Comparison of ENCODE assay signal across 7 mouse cellular contexts in genomic region chr6:52220865-52221310, GRCm38 (mm10). TPM values are rescaled to one million over a fixed set of nuclear protein-coding genes. Genes with fewer than 3 reads are reported as not detected.
A peak's percentile ranks its signal among the peaks of the same experiment; 100 is the strongest.
DNase-seq lines count a peak whose midpoint lies in the region; ATAC-seq and TF ChIP-seq lines count a peak whose summit lies in the region.

No protein-coding gene starts in this region.

- H3K9ac ChIP-seq in forebrain, embryonic 12.5 days, result no peak overlapping the region
- no peak overlapping the region for H3K9ac ChIP-seq in liver, adult 2 months (ENCODE audit: low read depth, low read length)
- peak overlapping the region; percentile 82 for H3K9ac ChIP-seq in stomach, embryonic 16.5 days (ENCODE audit: low read length)

- H3K4me1 ChIP-seq in megakaryocyte, embryonic 14.5 days, result peaks cover 84% of the 10 kb centered on the region
- peaks cover 16% of the 10 kb centered on the region for H3K4me1 ChIP-seq in forebrain, embryonic 12.5 days
- peaks cover 3% of the 10 kb centered on the region; the same call in 1 of the 2 replicates for H3K4me1 ChIP-seq in liver, adult 2 months (ENCODE audit: control insufficient read depth, insufficient read depth, low read length)
- H3K4me1 ChIP-seq in stomach, embryonic 16.5 days (ENCODE audit: control insufficient read depth, insufficient read depth, low read length), result peaks cover 8% of the 10 kb centered on the region; the same call in 1 of the 2 replicates

- WGBS in forebrain, embryonic 12.5 days, result 6% methylated on average over 12 of the region's 12 CpGs
- WGBS in liver, adult 2 months, result 19% methylated on average over 12 of the region's 12 CpGs
- 19% methylated on average over 12 of the region's 12 CpGs for WGBS in stomach, embryonic 16.5 days

- H3K79me2 ChIP-seq in liver, adult 2 months (ENCODE audit: control insufficient read depth, insufficient read depth, low read length), result no peaks in the 10 kb centered on the region

- H3K4me3 ChIP-seq in megakaryocyte, embryonic 14.5 days (replicated peaks), result peak overlapping the region; percentile 94
- H3K4me3 ChIP-seq in forebrain, embryonic 12.5 days (replicated peaks), result peak overlapping the region; percentile 39
- H3K4me3 ChIP-seq in liver, adult 2 months (ENCODE audit: insufficient read depth, low read depth, low read length), result peak overlapping the region; percentile 62; the same call in 1 of the 2 replicates
- H3K4me3 ChIP-seq in stomach, embryonic 16.5 days (replicated peaks; ENCODE audit: low read length), result peak overlapping the region; percentile 69

- TF ChIP-seq CTCF in liver, adult 2 months (IDR thresholded peaks at IDR 0.05; ENCODE audit: low read depth, low read length), result no peak

- TF ChIP-seq POLR2A in liver, adult 2 months (IDR thresholded peaks at IDR 0.05; ENCODE audit: extremely low read depth, insufficient read depth, low read length), result no peak

- ATAC-seq in megakaryocyte, adult 5-6 weeks (ENCODE audit: poor library complexity, severe bottlenecking), result no peak
- no peak for ATAC-seq in forebrain, embryonic 12.5 days (ENCODE audit: low FRiP score)
- no peak for ATAC-seq in stomach, embryonic 16.5 days (ENCODE audit: insufficient read depth, low FRiP score)
- no peak for ATAC-seq in megakaryocyte-erythroid progenitor cell, adult 5-6 weeks (replicated peaks; ENCODE audit: low FRiP score, low TSS enrichment, poor library complexity, severe bottlenecking)

- H3K27me3 ChIP-seq in megakaryocyte, embryonic 14.5 days (replicated peaks), result peaks cover 95% of the 10 kb centered on the region
- H3K27me3 ChIP-seq in forebrain, embryonic 12.5 days, result peaks cover 99% of the 10 kb centered on the region
- peaks cover 43% of the 10 kb centered on the region for H3K27me3 ChIP-seq in liver, adult 2 months (ENCODE audit: control insufficient read depth, insufficient read depth, low read length)
- H3K27me3 ChIP-seq in stomach, embryonic 16.5 days (ENCODE audit: control insufficient read depth, insufficient read depth, low read length), result peaks cover 90% of the 10 kb centered on the region

- no peak for DNase-seq in liver, adult 2 months (ENCODE audit: extremely low read depth, low read depth, low spot score)
- DNase-seq in retina, postnatal 1 day, result no peak

- peak overlapping the region; percentile 61 for H3K4me2 ChIP-seq in forebrain, embryonic 12.5 days
- peak overlapping the region; percentile 97 for H3K4me2 ChIP-seq in stomach, embryonic 16.5 days (ENCODE audit: low read depth, low read length)

- H3K36me3 ChIP-seq in megakaryocyte, embryonic 14.5 days (replicated peaks; ENCODE audit: low read length), result no peaks in the 10 kb centered on the region
- no peaks in the 10 kb centered on the region for H3K36me3 ChIP-seq in forebrain, embryonic 12.5 days (replicated peaks)
- no peaks in the 10 kb centered on the region for H3K36me3 ChIP-seq in liver, adult 2 months (ENCODE audit: control insufficient read depth, insufficient read depth, low read length)
- H3K36me3 ChIP-seq in stomach, embryonic 16.5 days (ENCODE audit: control insufficient read depth, insufficient read depth, low read length), result no peaks in the 10 kb centered on the region

- no peaks in the 10 kb centered on the region for H3K9me3 ChIP-seq in megakaryocyte, embryonic 14.5 days
- H3K9me3 ChIP-seq in forebrain, embryonic 12.5 days, result no peaks in the 10 kb centered on the region
- no peaks in the 10 kb centered on the region for H3K9me3 ChIP-seq in stomach, embryonic 16.5 days (replicated peaks; ENCODE audit: control insufficient read depth, low read length)

- H3K27ac ChIP-seq in forebrain, embryonic 12.5 days, result no peak overlapping the region
- H3K27ac ChIP-seq in liver, adult 2 months (replicated peaks; ENCODE audit: insufficient read depth, low read depth, low read length), result no peak overlapping the region
- H3K27ac ChIP-seq in stomach, embryonic 16.5 days (ENCODE audit: low read length), result peak overlapping the region; percentile 70; the same call in 1 of the 2 replicates

RNA-seq across cellular contexts. Expression of gene Hoxa7, which starts 0.8 kb away (rescaled TPM):
- polyA plus RNA-seq in megakaryocyte, embryonic 14.5 days (2012; ENCODE audit: insufficient read depth, low replicate concordance), result 2.8 and 3.2 TPM in 2 replicates
- total RNA-seq in megakaryocyte, adult 5-6 weeks (2015), result 1.2 and 1.8 TPM in 2 replicates
- total RNA-seq in megakaryocyte, adult 5-6 weeks (2017), result 0.53 and 0.73 TPM in 2 replicates
- polyA plus RNA-seq in forebrain, embryonic 12.5 days (2016; fragmentation: Nextera tagmentation; extraction: Ambion mirVana), result not detected in 2 replicates
- total RNA-seq in liver, adult 2 months (2014; rRNA removed), result 0.13 TPM in 1 of 2 replicates, not detected in the other
- polyA plus RNA-seq in liver, adult 2 months (2012; rRNA removed), result 0.04 TPM in 1 of 2 replicates, not detected in the other
- 10.8 and 12.3 TPM in 2 replicates for polyA plus RNA-seq in stomach, embryonic 16.5 days (2015; fragmentation: Nextera tagmentation; extraction: Ambion mirVana)
- 3.4 and 4.1 TPM in 2 replicates for total RNA-seq in megakaryocyte-erythroid progenitor cell, adult 5-6 weeks (2014; fragmentation: Nextera tagmentation)
- total RNA-seq in megakaryocyte-erythroid progenitor cell, adult 5-6 weeks (2017), result 2.6 and 3.1 TPM in 2 replicates

RNA-seq across cellular contexts. Expression of gene Gm28308, which starts 7.7 kb away (rescaled TPM):
- polyA plus RNA-seq in megakaryocyte, embryonic 14.5 days (2012; ENCODE audit: insufficient read depth, low replicate concordance), result not detected in 2 replicates
- total RNA-seq in megakaryocyte, adult 5-6 weeks (2015), result not detected in 2 replicates
- total RNA-seq in megakaryocyte, adult 5-6 weeks (2017), result not detected in 2 replicates
- not detected in 2 replicates for polyA plus RNA-seq in forebrain, embryonic 12.5 days (2016; fragmentation: Nextera tagmentation; extraction: Ambion mirVana)
- not detected in 2 replicates for total RNA-seq in liver, adult 2 months (2014; rRNA removed)
- not detected in 2 replicates for polyA plus RNA-seq in liver, adult 2 months (2012; rRNA removed)
- not detected in 2 replicates for polyA plus RNA-seq in stomach, embryonic 16.5 days (2015; fragmentation: Nextera tagmentation; extraction: Ambion mirVana)
- total RNA-seq in megakaryocyte-erythroid progenitor cell, adult 5-6 weeks (2014; fragmentation: Nextera tagmentation), result not detected in 2 replicates
- not detected in 2 replicates for total RNA-seq in megakaryocyte-erythroid progenitor cell, adult 5-6 weeks (2017)

RNA-seq across cellular contexts. Expression of gene Hoxa3, which starts 7.8 kb away (rescaled TPM):
- polyA plus RNA-seq in megakaryocyte, embryonic 14.5 days (2012; ENCODE audit: insufficient read depth, low replicate concordance), result 0.21 TPM in 1 of 2 replicates, not detected in the other
- 0.93 TPM in 1 of 2 replicates, not detected in the other for total RNA-seq in megakaryocyte, adult 5-6 weeks (2015)
- total RNA-seq in megakaryocyte, adult 5-6 weeks (2017), result not detected in 2 replicates
- polyA plus RNA-seq in forebrain, embryonic 12.5 days (2016; fragmentation: Nextera tagmentation; extraction: Ambion mirVana), result 0.32 TPM in 1 of 2 replicates, not detected in the other
- total RNA-seq in liver, adult 2 months (2014; rRNA removed), result 0.09 and 0.20 TPM in 2 replicates
- polyA plus RNA-seq in liver, adult 2 months (2012; rRNA removed), result 0.20 and 0.42 TPM in 2 replicates
- 6.0 and 7.4 TPM in 2 replicates for polyA plus RNA-seq in stomach, embryonic 16.5 days (2015; fragmentation: Nextera tagmentation; extraction: Ambion mirVana)
- 0.77 and 1.4 TPM in 2 replicates for total RNA-seq in megakaryocyte-erythroid progenitor cell, adult 5-6 weeks (2014; fragmentation: Nextera tagmentation)
- total RNA-seq in megakaryocyte-erythroid progenitor cell, adult 5-6 weeks (2017), result not detected in 2 replicates

RNA-seq across cellular contexts. Expression of gene Hoxa9, which starts 10.0 kb away (rescaled TPM):
- 3.8 TPM in 1 of 2 replicates, not detected in the other for polyA plus RNA-seq in megakaryocyte, embryonic 14.5 days (2012; ENCODE audit: insufficient read depth, low replicate concordance)
- total RNA-seq in megakaryocyte, adult 5-6 weeks (2015), result 0.36 and 1.2 TPM in 2 replicates
- total RNA-seq in megakaryocyte, adult 5-6 weeks (2017), result 1.5 and 2.0 TPM in 2 replicates
- polyA plus RNA-seq in forebrain, embryonic 12.5 days (2016; fragmentation: Nextera tagmentation; extraction: Ambion mirVana), result not detected in 2 replicates
- not detected in 2 replicates for total RNA-seq in liver, adult 2 months (2014; rRNA removed)
- polyA plus RNA-seq in liver, adult 2 months (2012; rRNA removed), result 0.06 and 0.10 TPM in 2 replicates
- 0.50 and 1.2 TPM in 2 replicates for polyA plus RNA-seq in stomach, embryonic 16.5 days (2015; fragmentation: Nextera tagmentation; extraction: Ambion mirVana)
- 7.6 and 9.7 TPM in 2 replicates for total RNA-seq in megakaryocyte-erythroid progenitor cell, adult 5-6 weeks (2014; fragmentation: Nextera tagmentation)
- total RNA-seq in megakaryocyte-erythroid progenitor cell, adult 5-6 weeks (2017), result 10.3 and 27.1 TPM in 2 replicates

RNA-seq across cellular contexts. Expression of gene Hoxa6, which starts 12.4 kb away (rescaled TPM):
- not detected in 2 replicates for polyA plus RNA-seq in megakaryocyte, embryonic 14.5 days (2012; ENCODE audit: insufficient read depth, low replicate concordance)
- not detected in 2 replicates for total RNA-seq in megakaryocyte, adult 5-6 weeks (2015)
- not detected in 2 replicates for total RNA-seq in megakaryocyte, adult 5-6 weeks (2017)
- polyA plus RNA-seq in forebrain, embryonic 12.5 days (2016; fragmentation: Nextera tagmentation; extraction: Ambion mirVana), result not detected in 2 replicates
- total RNA-seq in liver, adult 2 months (2014; rRNA removed), result not detected in 2 replicates
- polyA plus RNA-seq in liver, adult 2 months (2012; rRNA removed), result not detected in 2 replicates
- polyA plus RNA-seq in stomach, embryonic 16.5 days (2015; fragmentation: Nextera tagmentation; extraction: Ambion mirVana), result 1.3 and 1.4 TPM in 2 replicates
- 1.5 TPM in 1 of 2 replicates, not detected in the other for total RNA-seq in megakaryocyte-erythroid progenitor cell, adult 5-6 weeks (2014; fragmentation: Nextera tagmentation)
- total RNA-seq in megakaryocyte-erythroid progenitor cell, adult 5-6 weeks (2017), result not detected in 2 replicates

Comparison
In these comparisons a context has a peak if more than half of its experiments do, and no peak if none do; other contexts are left out.
1. H3K4me3 ChIP-seq: peak in every context shown above with its lines; median percentile 94 in megakaryocyte, embryonic 14.5 days; 69 in stomach, embryonic 16.5 days; 62 in liver, adult 2 months; 39 in forebrain, embryonic 12.5 days.